Comparison of ENCODE assay signal across 8 mouse cellular contexts in genomic region chr2:167155541-167155973, GRCm38 (mm10). TPM values are rescaled to one million over a fixed set of nuclear protein-coding genes. Genes with fewer than 3 reads are reported as not detected.
DNase-seq lines count a peak whose midpoint lies in the region; ATAC-seq and TF ChIP-seq lines count a peak whose summit lies in the region.

No protein-coding gene starts in this region.

- DNase-seq in hindbrain, embryonic 11.5 days (ENCODE audit: low spot score) = no peak
- peak; percentile 61 for DNase-seq in brain, embryonic 14.5 days (ENCODE audit: low read depth)
- DNase-seq in heart, postnatal 0 days (ENCODE audit: low spot score) = no peak
- no peak for DNase-seq in cerebellum, postnatal 14 days
- DNase-seq in ovary, adult 18-20 months (ENCODE audit: low spot score) = no peak
- DNase-seq in spleen, postnatal 14 days (ENCODE audit: low spot score in 2 of 2) = no peak

- WGBS in hindbrain, embryonic 15.5 days = 38% methylated on average over 4 of the region's 4 CpGs
- 64% methylated on average over 4 of the region's 4 CpGs for WGBS in hindbrain, embryonic 11.5 days
- 31% methylated on average over 4 of the region's 4 CpGs for WGBS in heart, postnatal 0 days
- 31% methylated on average over 4 of the region's 4 CpGs for WGBS in midbrain, embryonic 15.5 days

- H3K36me3 ChIP-seq in hindbrain, embryonic 15.5 days = peaks cover 3% of the 10 kb centered on the region; the same call in 1 of the 2 replicates
- H3K36me3 ChIP-seq in hindbrain, embryonic 11.5 days (ENCODE audit: control insufficient read depth, insufficient read depth, low read length) = no peaks in the 10 kb centered on the region
- no peaks in the 10 kb centered on the region for H3K36me3 ChIP-seq in heart, postnatal 0 days (replicated peaks; ENCODE audit: control insufficient read depth, insufficient read depth, low read length)
- H3K36me3 ChIP-seq in midbrain, embryonic 15.5 days (replicated peaks) = no peaks in the 10 kb centered on the region

- H3K9me3 ChIP-seq in hindbrain, embryonic 15.5 days = no peaks in the 10 kb centered on the region
- no peaks in the 10 kb centered on the region for H3K9me3 ChIP-seq in hindbrain, embryonic 11.5 days (ENCODE audit: control insufficient read depth, low read length)
- H3K9me3 ChIP-seq in heart, postnatal 0 days (replicated peaks; ENCODE audit: control insufficient read depth, low read length) = no peaks in the 10 kb centered on the region
- H3K9me3 ChIP-seq in midbrain, embryonic 15.5 days = no peaks in the 10 kb centered on the region

- TF ChIP-seq EP300 in heart, postnatal 0 days (IDR thresholded peaks at IDR 0.05; ENCODE audit: low read depth) = no peak

- TF ChIP-seq CTCF in brain, embryonic 14.5 days (IDR thresholded peaks at IDR 0.05; ENCODE audit: borderline replicate concordance, extremely low read depth, insufficient read depth, insufficient read length) = no peak
- no peak for TF ChIP-seq CTCF in heart, postnatal 0 days (IDR thresholded peaks at IDR 0.05; ENCODE audit: low read depth)

- peak; percentile 47; the same call in 1 of the 2 replicates for ATAC-seq in hindbrain, embryonic 15.5 days (ENCODE audit: low FRiP score, low read depth)
- ATAC-seq in hindbrain, embryonic 11.5 days (ENCODE audit: low FRiP score) = no peak
- ATAC-seq in heart, postnatal 0 days (ENCODE audit: insufficient read depth, low read depth) = peak; percentile 50
- ATAC-seq in midbrain, embryonic 15.5 days (replicated peaks) = peak; percentile 52; the same call in 1 of the 2 replicates

- no peaks in the 10 kb centered on the region for H3K27me3 ChIP-seq in hindbrain, embryonic 15.5 days
- H3K27me3 ChIP-seq in hindbrain, embryonic 11.5 days (ENCODE audit: control insufficient read depth, insufficient read depth, low read length) = no peaks in the 10 kb centered on the region
- H3K27me3 ChIP-seq in heart, postnatal 0 days (ENCODE audit: control insufficient read depth, insufficient read depth, low read length) = no peaks in the 10 kb centered on the region
- no peaks in the 10 kb centered on the region for H3K27me3 ChIP-seq in midbrain, embryonic 15.5 days (replicated peaks)

- H3K27ac ChIP-seq in hindbrain, embryonic 15.5 days (replicated peaks) = no peak overlapping the region; the same call in 1 of the 2 replicates
- no peak overlapping the region for H3K27ac ChIP-seq in hindbrain, embryonic 11.5 days (ENCODE audit: low read depth, low read length)
- H3K27ac ChIP-seq in heart, postnatal 0 days (ENCODE audit: low read depth) = no peak overlapping the region
- no peak overlapping the region for H3K27ac ChIP-seq in midbrain, embryonic 15.5 days

- H3K4me3 ChIP-seq in hindbrain, embryonic 15.5 days = no peak overlapping the region
- no peak overlapping the region for H3K4me3 ChIP-seq in hindbrain, embryonic 11.5 days (ENCODE audit: low read depth, low read length)
- no peak overlapping the region for H3K4me3 ChIP-seq in heart, postnatal 0 days (ENCODE audit: low read depth, low read length)
- H3K4me3 ChIP-seq in midbrain, embryonic 15.5 days = no peak overlapping the region

- H3K9ac ChIP-seq in hindbrain, embryonic 15.5 days = no peak overlapping the region
- H3K9ac ChIP-seq in hindbrain, embryonic 11.5 days (ENCODE audit: low read depth, low read length) = no peak overlapping the region
- H3K9ac ChIP-seq in heart, postnatal 0 days (replicated peaks; ENCODE audit: low read depth, low read length) = no peak overlapping the region
- no peak overlapping the region for H3K9ac ChIP-seq in midbrain, embryonic 15.5 days

- H3K4me2 ChIP-seq in hindbrain, embryonic 15.5 days = no peak overlapping the region
- no peak overlapping the region for H3K4me2 ChIP-seq in hindbrain, embryonic 11.5 days (replicated peaks; ENCODE audit: low read depth, low read length)
- no peak overlapping the region for H3K4me2 ChIP-seq in heart, postnatal 0 days (ENCODE audit: low read depth, low read length)
- H3K4me2 ChIP-seq in midbrain, embryonic 15.5 days = no peak overlapping the region

- no peak for TF ChIP-seq POLR2A in brain, embryonic 14.5 days (IDR thresholded peaks at IDR 0.05; ENCODE audit: borderline replicate concordance, extremely low read depth, insufficient read depth, insufficient read length, poor library complexity, severe bottlenecking)

- H3K4me1 ChIP-seq in hindbrain, embryonic 15.5 days (replicated peaks) = peaks cover 13% of the 10 kb centered on the region
- H3K4me1 ChIP-seq in hindbrain, embryonic 11.5 days (replicated peaks; ENCODE audit: control insufficient read depth, insufficient read depth, low read length) = 0 out of 2 replicates have a peak, but pooled peaks cover 3% of the 10 kb centered on the region
- H3K4me1 ChIP-seq in heart, postnatal 0 days (ENCODE audit: control insufficient read depth, insufficient read depth) = peaks cover 18% of the 10 kb centered on the region
- H3K4me1 ChIP-seq in midbrain, embryonic 15.5 days = peaks cover 13% of the 10 kb centered on the region

RNA-seq across cellular contexts. Expression of gene Kcnb1, which starts 34.4 kb away (rescaled TPM):
- polyA plus RNA-seq in hindbrain, embryonic 15.5 days (2015; fragmentation: Nextera tagmentation; extraction: Ambion mirVana) = 3.4 and 3.8 TPM in 2 replicates
- polyA plus RNA-seq in hindbrain, embryonic 11.5 days (2014; fragmentation: Nextera tagmentation; extraction: Ambion mirVana) = 0.66 and 0.69 TPM in 2 replicates
- 4.5 and 9.2 TPM in 2 replicates for polyA plus RNA-seq in brain, embryonic 14.5 days (2012; rRNA removed)
- 4.8 and 7.1 TPM in 2 replicates for total RNA-seq in heart, postnatal 0 days (2014; rRNA removed; ENCODE audit: low replicate concordance)
- polyA plus RNA-seq in heart, postnatal 0 days (2015; fragmentation: Nextera tagmentation; extraction: Ambion mirVana) = 1.7 TPM in 2 replicates
- 3.3 and 3.5 TPM in 2 replicates for polyA plus RNA-seq in midbrain, embryonic 15.5 days (2015; fragmentation: Nextera tagmentation; extraction: Ambion mirVana)
